Mouse (Mus musculus) small intestine, adult 2 months (tissue): Measurements from ENCODE around the gene Sap30bp.

Experiments
- CTCF ChIP-seq: fragments of 200-500 bp; IDR thresholded peaks from 2 replicates; pipeline ENCODE4 v1.5.1; 2012; ENCODE audit warnings: low read depth, mild to moderate bottlenecking, control low read depth, inconsistent platforms, low read length, moderate library complexity, mixed read lengths; ENCODE audit not compliant: insufficient replicate concordance, insufficient read length; ENCODE audit errors: extremely low read depth
- POLR2A ChIP-seq: fragments of 200-500 bp; IDR thresholded peaks from 2 replicates; pipeline ENCODE4 v1.6.1; 2012; ENCODE audit warnings: low read depth, mild to moderate bottlenecking, control low read depth, inconsistent platforms, low read length, moderate library complexity

DNA sequence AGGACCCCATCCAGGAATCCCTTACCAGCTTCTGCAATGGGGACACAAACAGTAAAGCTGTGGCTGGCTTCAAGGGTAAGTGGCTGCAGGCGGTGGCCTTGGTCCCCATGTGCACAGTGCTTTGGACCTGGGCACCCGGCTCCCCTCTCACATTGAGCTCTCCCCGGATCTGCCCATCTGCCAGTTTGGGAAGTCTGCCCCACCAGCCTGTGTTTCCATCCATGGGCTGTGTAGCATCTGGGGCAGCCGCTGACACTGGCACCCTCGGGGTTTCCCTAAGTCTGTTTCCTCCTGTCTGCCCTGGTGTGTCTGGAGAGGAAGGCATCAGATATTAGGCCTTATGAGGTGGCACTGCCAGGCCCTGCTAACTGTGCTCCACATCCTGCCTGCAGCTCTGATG is 45.1 kb upstream of the Sap30bp start:
- TF ChIP-seq CTCF (no peak), POLR2A (no peak)
